Mouse (Mus musculus): Measurements from ENCODE around the gene Mast2. TPM values are rescaled to one million over a fixed set of nuclear protein-coding genes. Genes with fewer than 3 reads are reported as not detected.

Mast2 gene
- 15.2 and 19.6 TPM in 2 replicates for total RNA-seq (2015)
- total RNA-seq (2017), result 6.4 and 13.6 TPM in 2 replicates

DNA sequence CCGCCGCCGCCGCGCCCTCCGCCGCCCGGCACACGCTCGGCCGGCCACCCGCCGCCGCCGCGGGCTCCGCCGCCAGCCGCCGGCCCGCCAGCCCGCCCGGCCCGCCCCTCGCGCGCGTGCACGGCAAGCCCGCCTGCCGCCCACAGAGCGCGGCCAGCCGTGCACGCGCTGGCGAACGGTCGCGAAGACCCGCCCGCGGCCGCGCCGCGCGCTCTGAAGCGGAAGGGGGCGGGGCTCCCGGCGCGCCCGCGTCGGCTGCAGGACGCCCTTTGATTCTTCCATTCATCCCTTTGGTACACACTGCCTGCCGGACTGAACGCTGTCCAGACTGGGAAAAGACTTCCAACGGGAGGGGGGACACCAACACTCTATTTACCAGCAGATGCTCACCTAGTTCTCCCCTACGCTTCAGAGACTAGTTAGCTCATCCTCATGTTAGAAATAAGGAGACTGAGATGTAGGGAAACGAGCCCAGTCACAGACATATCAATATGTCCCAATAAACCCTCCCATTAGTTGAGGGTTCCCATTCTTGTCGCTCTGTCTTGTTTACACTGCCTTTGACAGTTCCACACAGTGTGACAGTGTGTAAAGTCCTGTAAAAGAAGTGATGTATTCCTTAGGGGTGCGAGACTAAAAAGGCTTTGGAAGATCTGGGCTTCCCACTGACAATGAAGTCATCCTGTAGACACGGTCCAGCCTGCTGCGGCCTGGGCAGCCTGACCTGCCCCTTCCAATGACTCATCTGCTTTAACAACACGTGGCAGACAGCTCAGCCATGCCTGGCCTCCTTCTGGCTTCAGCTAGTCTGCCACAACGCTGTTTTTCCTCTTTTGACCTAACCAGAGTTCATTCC is at the start of gene Mast2:
TSS of gene Mast2 (minus strand) at position 58 of the 856 bp plus-strand sequence.
- ATAC-seq (replicated peaks; ENCODE audit: poor library complexity), result peak; percentile 93

DNA sequence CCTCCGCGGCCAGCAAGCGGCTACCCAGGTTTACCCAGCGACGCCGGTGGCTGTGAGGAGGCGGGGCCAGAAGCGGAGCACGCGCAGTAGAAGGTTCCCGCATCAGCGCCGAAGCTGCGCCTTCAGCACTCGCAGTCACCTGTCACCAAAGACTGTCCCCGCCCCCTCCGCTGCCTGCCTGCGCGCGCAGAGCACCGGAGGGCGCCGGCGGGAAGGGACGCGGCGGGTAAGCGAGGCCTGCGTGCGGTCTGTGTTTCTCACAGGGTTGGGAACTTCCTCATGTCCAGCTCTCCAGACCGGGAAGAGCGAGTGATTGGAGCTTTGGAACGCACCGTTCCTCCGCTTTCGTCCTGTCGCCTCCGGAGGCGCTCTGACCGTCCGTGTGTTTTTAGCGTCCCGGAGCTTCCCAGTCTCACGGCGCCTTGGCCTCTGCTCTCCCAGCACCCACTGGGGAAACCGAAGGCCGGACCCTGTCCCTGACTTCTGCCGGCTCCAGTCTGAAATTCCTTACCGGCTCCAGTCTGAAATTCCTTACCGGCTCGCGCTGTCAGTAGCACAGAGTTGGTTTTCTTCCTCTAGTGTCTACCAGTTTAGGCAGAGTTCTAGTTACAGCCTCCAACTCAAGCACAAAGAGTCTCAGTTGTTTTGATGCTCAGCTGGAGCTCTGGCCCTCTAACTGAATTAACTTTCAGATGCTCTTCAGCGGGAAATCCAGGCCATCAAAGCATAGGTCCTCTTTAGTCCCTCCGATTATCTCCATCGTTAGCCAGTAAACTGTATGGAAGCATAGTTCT is 43.6 kb upstream of the Mast2 start, which contains the start of gene Ipp:
TSS of gene Ipp (plus strand) at position 125 of the 794 bp plus-strand sequence.
- peak; percentile 96 for ATAC-seq (replicated peaks; ENCODE audit: poor library complexity)

GRCm38 (mm10) chr4:116506886-116507424 is 43.0 kb upstream of the Mast2 start:
- no peak for ATAC-seq (replicated peaks; ENCODE audit: poor library complexity)

DNA sequence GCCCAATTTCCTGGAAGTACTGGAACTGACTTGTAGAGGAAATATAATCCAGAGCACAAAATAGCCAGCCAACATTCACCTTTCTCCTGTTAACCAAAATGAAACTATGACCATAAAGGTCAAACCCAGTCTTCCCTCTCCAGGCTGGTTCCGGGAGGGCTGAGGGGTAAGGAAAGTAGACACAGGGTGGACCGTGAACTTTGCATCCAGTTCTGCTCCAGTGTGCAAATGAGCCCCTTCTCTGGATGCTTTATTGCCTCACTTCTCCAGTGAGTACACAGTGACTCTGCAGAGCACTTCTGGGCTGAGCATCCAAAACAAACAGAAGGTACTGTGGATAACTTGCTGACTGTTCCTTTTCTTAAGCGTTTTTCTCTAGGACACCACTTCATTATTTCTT is 36.0 kb upstream of the Mast2 start:
- no peak for ATAC-seq (replicated peaks; ENCODE audit: poor library complexity)

DNA sequence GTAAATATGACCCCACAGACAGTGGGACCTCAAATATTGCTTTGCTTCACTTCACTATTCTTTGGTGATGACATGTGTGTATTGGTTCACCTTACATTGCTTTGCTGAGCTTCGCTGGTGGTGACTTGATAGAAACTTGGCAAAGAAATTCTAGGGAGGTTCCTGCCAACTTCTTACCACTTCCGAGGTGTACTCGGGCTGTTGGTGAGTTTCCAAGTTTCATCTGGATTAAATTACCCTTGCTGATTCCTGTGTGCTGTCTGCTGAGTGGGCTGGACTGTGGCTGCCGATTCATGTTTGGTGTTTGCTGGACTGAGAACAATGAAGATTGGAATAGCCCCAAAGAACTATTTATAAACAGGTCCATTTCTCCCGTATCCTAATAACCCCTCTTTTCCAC is 29.7 kb upstream of the Mast2 start:
- ATAC-seq (replicated peaks; ENCODE audit: poor library complexity), result no peak

- ATAC-seq (replicated peaks; ENCODE audit: poor library complexity), result no peak
These were observed 28.5 kb upstream of the Mast2 start for GRCm38 (mm10) chr4:116492460-116492859.

GRCm38 (mm10) chr4:116491886-116492285 is 27.9 kb upstream of the Mast2 start:
- ATAC-seq (replicated peaks; ENCODE audit: poor library complexity), result no peak

GRCm38 (mm10) chr4:116491119-116491536 is 27.1 kb upstream of the Mast2 start:
- ATAC-seq (replicated peaks; ENCODE audit: poor library complexity), result peak; percentile 85

GRCm38 (mm10) chr4:116483476-116483875 is 19.5 kb upstream of the Mast2 start:
- peak; percentile 78 for ATAC-seq (replicated peaks; ENCODE audit: poor library complexity)

DNA sequence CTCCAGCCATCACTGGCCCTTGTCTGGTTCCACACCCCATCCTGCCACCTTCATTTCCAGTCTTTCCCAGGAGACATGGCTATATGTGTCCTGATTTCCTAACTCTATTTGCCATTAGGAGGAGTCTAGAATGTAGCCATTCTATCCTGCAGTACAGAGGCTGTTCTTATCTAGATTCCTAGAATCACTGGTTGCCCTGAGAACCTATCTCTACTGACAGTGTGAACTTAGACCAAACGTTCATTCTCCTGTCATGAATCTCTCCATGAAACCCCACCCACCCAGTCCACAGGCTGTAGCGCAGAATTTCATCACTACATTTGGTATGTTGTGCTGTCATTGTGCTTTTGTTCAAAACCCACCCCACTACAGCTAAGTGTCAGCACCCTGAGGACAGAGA is 17.3 kb upstream of the Mast2 start:
- peak; percentile 82 for ATAC-seq (replicated peaks; ENCODE audit: poor library complexity)

DNA sequence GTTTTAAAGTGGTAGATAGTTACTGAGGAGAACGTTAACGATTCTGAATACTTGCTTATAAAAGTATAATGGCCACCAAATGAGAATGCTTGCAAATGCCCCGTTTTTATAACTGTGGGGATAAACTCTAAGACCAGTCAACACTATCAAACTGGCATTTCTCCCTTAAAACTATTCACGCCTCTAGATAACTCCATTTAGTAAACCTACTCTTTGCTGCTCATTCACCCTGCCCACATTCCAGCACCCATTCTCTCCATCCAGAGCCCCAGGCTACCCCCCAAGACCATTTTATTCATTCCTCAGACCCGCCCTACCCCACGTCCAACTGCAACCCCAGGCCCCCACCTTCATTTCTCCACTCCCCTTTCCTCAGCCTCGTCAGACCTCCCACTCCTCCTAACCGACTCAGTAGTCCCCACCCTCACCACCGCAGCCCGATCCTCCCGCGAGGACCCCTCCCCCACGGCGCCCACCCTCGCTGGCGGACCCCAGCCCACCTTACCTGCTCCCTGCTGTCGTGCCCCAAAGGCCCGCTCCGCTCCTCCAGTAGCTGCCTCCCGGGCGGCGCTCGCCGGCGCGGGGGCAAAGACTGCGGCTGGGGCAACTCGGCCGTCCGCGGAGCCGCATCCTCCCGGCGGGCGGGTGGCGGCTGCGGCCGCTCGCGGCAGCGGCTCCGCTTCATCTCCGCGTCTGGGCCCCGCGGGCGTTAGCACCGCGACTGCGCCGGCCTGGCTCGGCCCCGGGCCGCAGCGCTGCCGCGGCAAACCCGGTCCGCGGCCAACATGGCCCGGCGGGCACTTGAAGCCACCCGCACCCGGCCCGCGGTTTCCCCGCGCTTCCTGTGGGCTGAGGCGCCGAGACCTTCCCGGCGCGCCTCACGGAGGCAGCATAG is 505 bp downstream of the Mast2 start:
- ATAC-seq (replicated peaks; ENCODE audit: poor library complexity), result peak; percentile 29

GRCm38 (mm10) chr4:116461943-116462342 is 2.0 kb downstream of the Mast2 start:
- no peak for ATAC-seq (replicated peaks; ENCODE audit: poor library complexity)

DNA sequence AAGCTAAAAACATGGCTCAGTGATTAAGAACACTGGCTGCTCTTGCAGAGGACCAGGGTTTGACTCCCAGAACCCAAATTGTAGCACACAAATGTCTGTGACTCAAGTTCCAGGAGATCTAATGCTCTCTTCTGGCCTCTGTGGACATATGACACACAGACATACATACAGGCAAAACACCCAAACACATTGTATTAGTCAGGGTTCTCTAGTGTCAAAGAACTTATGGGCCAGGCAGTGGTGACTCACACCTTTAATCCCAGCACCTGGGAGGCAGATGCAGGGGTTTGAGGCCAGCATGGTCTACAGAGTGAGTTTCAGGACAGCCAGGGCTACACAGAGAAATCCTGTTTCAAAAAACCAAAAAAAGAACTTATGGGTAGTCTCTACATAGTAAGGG is 12.4 kb downstream of the Mast2 start:
- no peak for ATAC-seq (replicated peaks; ENCODE audit: poor library complexity)

- ATAC-seq (replicated peaks; ENCODE audit: poor library complexity), result no peak
These were observed 14.0 kb downstream of the Mast2 start for GRCm38 (mm10) chr4:116449951-116450350.

GRCm38 (mm10) chr4:116448673-116449072 is 15.3 kb downstream of the Mast2 start:
- peak; percentile 78 for ATAC-seq (replicated peaks; ENCODE audit: poor library complexity)

- ATAC-seq (replicated peaks; ENCODE audit: poor library complexity), result no peak
These were observed 24.6 kb downstream of the Mast2 start for GRCm38 (mm10) chr4:116439383-116439782.

DNA sequence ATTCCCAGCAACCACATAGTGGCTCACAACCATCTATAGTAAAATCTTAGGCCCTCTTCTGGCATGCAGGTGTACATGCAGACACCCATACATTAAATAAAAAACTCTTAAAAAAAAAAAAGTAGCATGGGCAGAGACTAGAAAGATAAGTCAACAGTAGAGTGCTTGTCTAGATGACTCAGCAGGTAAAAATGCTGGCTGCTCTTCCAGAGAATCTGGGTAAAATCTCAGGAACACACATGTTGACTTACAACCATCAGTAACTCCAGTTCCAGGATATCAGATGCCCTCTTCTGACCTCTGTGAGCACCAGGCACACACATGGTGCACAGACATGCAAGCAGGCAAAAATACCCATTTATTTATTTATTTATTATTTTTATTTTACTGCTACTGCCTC is 25.4 kb downstream of the Mast2 start:
- no peak for ATAC-seq (replicated peaks; ENCODE audit: poor library complexity)

DNA sequence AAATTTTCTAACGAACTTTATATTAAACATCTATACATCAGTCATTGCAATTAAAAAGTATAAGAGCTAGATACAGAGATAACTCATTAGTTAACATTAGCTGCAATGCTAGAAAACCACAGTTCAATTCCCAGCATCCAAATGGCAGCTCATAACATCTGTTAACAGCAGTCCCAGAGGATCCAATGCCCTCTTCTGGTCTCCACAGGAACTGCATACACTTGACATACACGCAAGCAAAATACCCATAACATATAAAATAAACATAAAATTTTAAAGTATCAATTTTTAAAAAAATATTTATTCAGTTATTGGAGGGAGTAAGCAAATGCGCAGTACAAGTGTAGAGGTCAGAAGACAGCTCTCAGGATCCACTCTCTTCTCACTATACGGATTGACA is 28.4 kb downstream of the Mast2 start:
- ATAC-seq (replicated peaks; ENCODE audit: poor library complexity), result no peak

DNA sequence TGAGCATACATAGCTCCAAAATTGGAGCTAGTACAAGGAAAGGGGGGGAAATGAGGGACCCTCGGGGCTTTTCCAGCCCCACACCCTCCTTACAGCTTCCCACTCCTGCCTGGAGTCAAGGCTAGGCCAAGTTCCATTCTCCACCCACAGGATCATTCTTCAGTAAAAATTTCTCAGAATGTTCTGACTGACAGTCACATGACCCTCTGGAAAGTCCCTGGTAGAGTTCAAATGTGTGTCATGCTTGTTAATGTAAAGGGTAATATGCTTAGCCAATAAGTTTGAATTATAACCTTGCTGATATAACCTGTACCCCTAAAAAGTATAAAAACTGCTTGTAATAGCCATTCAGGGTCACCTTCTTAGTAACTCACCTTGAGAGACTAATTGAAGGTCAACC is 41.8 kb downstream of the Mast2 start:
- ATAC-seq (replicated peaks; ENCODE audit: poor library complexity), result no peak

- ATAC-seq (replicated peaks; ENCODE audit: poor library complexity), result no peak
These were observed 42.8 kb downstream of the Mast2 start for GRCm38 (mm10) chr4:116421170-116421569.

GRCm38 (mm10) chr4:116412993-116413392 is 51.0 kb downstream of the Mast2 start:
- no peak for ATAC-seq (replicated peaks; ENCODE audit: poor library complexity)
